Mouse (Mus musculus) forebrain, embryonic 16.5 days (tissue): ENCODE measurements at regions not wholly inside any gene's neighbourhood (a gene's known extent, or its start where the extent isn't known, plus 50 kb on each side); places are given as distances from the start of the nearest gene placed in this dataset.

Experiments
- ATAC-seq: fragments of 200-750 bp; cut with Nextera tagmentation; 2 replicates; pipeline ENCODE4 v1.8.0; 2017; ENCODE audit warnings: mild to moderate bottlenecking, moderate library complexity
- H3K27ac ChIP-seq: fragments of 300-500 bp; sonication (generic); 2 replicates; pipeline ENCODE4 v1.5.1; 2014; ENCODE audit warnings: low read length, control low read depth
- H3K27me3 ChIP-seq: fragments of 300-500 bp; sonication (generic); replicated peaks from 2 replicates; pipeline ENCODE4 v1.6.1; 2014; ENCODE audit warnings: low read length; ENCODE audit not compliant: control insufficient read depth, insufficient read depth
- H3K36me3 ChIP-seq: fragments of 300-500 bp; sonication (generic); 2 replicates; pipeline ENCODE4 v1.6.1; 2014; ENCODE audit not compliant: control insufficient read depth, insufficient read depth
- H3K4me1 ChIP-seq: fragments of 300-500 bp; sonication (generic); replicated peaks from 2 replicates; pipeline ENCODE4 v1.6.1; 2014; ENCODE audit warnings: low read length; ENCODE audit not compliant: control insufficient read depth, insufficient read depth
- H3K4me2 ChIP-seq: fragments of 300-500 bp; sonication (generic); 2 replicates; pipeline ENCODE4 v1.6.1; 2014; ENCODE audit warnings: mild to moderate bottlenecking, low read length, control low read depth
- H3K4me3 ChIP-seq: fragments of 300-500 bp; sonication (generic); replicated peaks from 2 replicates; pipeline ENCODE4 v1.5.1; 2014; ENCODE audit warnings: mild to moderate bottlenecking, low read length, control low read depth
- H3K9ac ChIP-seq: fragments of 300-500 bp; sonication (generic); replicated peaks from 2 replicates; pipeline ENCODE4 v1.6.1; 2014; ENCODE audit warnings: low read depth, low read length, control low read depth
- H3K9me3 ChIP-seq: fragments of 300-500 bp; sonication (generic); 2 replicates; pipeline ENCODE4 v1.6.1; 2016; ENCODE audit warnings: low read length; ENCODE audit not compliant: control insufficient read depth
- WGBS: fragments of 180-500 bp; shearing (Covaris S2); extraction: QIAGEN DNeasy Blood & Tissue Kit; methylation state at CpG from one replicate; pipeline ENCODE4 v1.1.7; 2014; 5-methylcytosine and 5-hydroxymethylcytosine counted together

DNA sequence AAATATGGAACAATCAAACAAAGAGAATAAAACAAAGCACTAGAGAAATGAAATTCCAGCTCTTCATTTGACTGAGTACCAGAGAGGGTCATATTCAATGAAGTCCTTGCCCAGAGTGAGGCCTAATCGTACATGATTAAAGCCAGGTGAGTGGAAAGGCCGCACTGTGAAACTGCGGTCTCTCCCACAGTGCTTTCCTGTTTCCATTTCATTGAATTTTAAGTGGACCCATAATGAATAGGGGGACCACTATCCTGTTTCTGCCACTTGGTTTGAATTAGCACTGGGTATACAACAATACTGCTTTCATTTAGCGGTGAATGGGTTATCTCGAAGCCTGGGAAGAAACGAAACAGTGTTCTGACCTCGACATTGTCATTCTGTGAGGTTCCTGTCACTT, 144.2 kb upstream of the Dkk2 start:
- Histone ChIP-seq H3K36me3 (no peaks in the 10 kb centered on the region), H3K9ac (no peak overlapping the region), H3K9me3 (no peaks in the 10 kb centered on the region), H3K4me1 (no peaks in the 10 kb centered on the region), H3K4me3 (no peak overlapping the region), H3K27ac (no peak overlapping the region), H3K27me3 (no peaks in the 10 kb centered on the region), H3K4me2 (no peak overlapping the region)
- no peak for ATAC-seq
- WGBS, result 51% methylated on average over 7 of the region's 7 CpGs

DNA sequence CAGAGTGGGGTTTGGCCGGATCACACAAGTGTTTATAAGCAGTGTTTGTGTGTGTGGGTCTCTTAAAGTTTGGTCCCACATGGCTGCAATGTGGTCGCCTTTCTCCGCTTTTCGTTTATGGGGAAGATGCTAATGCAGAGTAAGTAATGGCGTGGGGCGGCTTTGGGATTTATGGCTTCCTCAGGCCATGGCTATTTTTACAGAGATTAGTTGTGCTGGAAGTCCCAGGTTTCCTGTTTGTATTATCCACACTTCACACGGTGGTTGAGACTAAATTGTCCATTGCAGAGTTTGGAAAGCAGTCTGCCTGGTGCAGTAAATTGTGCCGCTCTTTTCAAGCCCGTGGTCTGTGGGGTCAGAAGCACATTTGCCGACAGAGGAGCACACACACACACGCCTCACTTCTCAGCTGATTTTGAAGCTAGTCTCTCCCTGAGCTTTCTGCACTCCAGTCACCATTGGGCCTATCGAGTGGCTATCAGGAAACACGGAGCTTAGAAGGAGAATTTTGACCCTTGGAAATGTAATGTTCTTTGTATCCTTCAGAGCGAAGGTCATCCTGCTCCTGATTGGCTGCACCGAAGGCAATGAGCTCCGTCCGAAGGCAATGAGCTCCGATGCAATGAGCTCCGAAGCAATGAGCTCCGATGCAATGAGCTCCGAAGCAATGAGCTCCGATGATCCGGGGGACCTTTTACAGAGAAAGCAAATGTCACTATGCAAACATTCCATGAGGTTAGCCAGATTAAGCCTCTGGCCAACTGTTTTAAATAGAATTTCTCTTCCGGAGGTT, 142.9 kb upstream of the Dkk2 start:
- H3K4me1 ChIP-seq, result no peaks in the 10 kb centered on the region
- no peaks in the 10 kb centered on the region for H3K36me3 ChIP-seq
- no peak for ATAC-seq
- no peaks in the 10 kb centered on the region for H3K27me3 ChIP-seq
- no peak overlapping the region for H3K9ac ChIP-seq
- no peaks in the 10 kb centered on the region for H3K9me3 ChIP-seq
- H3K27ac ChIP-seq, result no peak overlapping the region
- no peak overlapping the region for H3K4me3 ChIP-seq
- WGBS, result 88% methylated on average over 24 of the region's 24 CpGs
- H3K4me2 ChIP-seq, result no peak overlapping the region

DNA sequence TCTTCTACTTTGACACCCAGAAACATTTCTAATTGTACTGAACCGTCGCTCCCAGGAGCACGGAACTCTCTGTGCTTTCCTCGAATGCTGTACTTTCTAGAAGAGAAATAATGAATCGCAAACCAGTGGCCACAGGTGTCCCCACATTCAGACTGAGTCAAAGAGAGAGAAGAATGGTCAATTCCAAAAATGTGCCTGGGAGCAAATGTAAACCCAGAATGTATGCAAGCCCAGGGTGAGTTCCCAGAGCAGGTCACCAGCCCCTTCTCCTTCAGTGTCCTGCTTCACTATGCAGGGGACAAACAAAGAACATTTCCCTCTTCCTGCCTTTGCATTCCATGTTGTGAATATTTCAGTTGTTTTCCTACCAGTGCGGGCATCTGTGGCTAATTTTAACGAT, 141.7 kb upstream of the Dkk2 start:
- H3K9ac ChIP-seq, result no peak overlapping the region
- no peak overlapping the region for H3K4me3 ChIP-seq
- H3K4me1 ChIP-seq, result no peaks in the 10 kb centered on the region
- no peak overlapping the region for H3K27ac ChIP-seq
- H3K36me3 ChIP-seq, result no peaks in the 10 kb centered on the region
- no peak for ATAC-seq
- no peaks in the 10 kb centered on the region for H3K27me3 ChIP-seq
- no peak overlapping the region for H3K4me2 ChIP-seq
- WGBS, result 88% methylated on average over 7 of the region's 7 CpGs
- no peaks in the 10 kb centered on the region for H3K9me3 ChIP-seq

DNA sequence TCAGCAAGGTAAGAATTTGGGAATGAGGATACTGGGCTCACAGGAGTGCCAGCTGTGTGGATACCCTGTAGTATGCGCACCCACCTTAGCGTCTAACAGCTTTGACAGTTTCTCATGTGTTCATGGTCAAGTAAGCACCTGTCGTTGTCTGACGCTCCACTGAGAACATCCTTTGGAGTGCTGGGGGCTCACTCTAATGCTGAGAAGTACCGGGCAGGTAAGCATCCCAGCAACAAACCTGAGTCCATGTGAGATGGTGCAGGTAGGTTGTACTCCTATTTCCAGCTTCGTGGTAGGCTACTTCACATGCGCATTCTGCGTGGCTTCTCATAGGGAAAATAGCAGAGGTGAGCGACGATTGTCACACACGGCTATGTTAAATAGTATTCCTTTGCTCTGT, 129.3 kb upstream of the Dkk2 start:
- Histone ChIP-seq H3K4me3 (no peak overlapping the region), H3K27ac (no peak overlapping the region), H3K4me1 (no peaks in the 10 kb centered on the region), H3K9me3 (no peaks in the 10 kb centered on the region), H3K4me2 (no peak overlapping the region), H3K36me3 (no peaks in the 10 kb centered on the region), H3K9ac (no peak overlapping the region), H3K27me3 (no peaks in the 10 kb centered on the region)
- no peak for ATAC-seq
- WGBS, result 96% methylated on average over 11 of the region's 11 CpGs

DNA sequence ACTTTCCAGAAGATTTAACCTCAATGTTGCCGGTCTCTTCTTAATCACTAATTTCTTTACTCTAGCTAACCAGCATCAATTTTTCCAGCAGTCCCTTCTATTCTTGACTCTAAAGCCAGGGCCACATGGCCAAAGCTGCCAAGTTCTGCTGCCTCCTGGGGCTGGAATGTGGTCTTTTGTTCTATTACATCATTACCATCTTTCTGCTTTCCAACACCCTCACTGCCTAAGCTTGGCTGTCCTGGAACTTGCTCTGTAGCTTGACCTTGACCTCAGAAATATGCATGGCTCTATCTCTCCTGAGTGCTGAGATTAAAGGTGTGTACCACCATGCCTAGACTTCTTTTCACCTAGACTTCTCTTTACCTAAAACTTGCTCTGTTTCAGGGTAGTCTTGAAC, 124.5 kb upstream of the Dkk2 start:
- H3K4me3 ChIP-seq, result no peak overlapping the region
- H3K36me3 ChIP-seq, result no peaks in the 10 kb centered on the region
- no peak overlapping the region for H3K27ac ChIP-seq
- no peak for ATAC-seq
- no peaks in the 10 kb centered on the region for H3K9me3 ChIP-seq
- no peak overlapping the region for H3K9ac ChIP-seq
- no peaks in the 10 kb centered on the region for H3K4me1 ChIP-seq
- no peaks in the 10 kb centered on the region for H3K27me3 ChIP-seq
- 87% methylated on average over 1 of the region's 1 CpGs for WGBS
- H3K4me2 ChIP-seq, result no peak overlapping the region

DNA sequence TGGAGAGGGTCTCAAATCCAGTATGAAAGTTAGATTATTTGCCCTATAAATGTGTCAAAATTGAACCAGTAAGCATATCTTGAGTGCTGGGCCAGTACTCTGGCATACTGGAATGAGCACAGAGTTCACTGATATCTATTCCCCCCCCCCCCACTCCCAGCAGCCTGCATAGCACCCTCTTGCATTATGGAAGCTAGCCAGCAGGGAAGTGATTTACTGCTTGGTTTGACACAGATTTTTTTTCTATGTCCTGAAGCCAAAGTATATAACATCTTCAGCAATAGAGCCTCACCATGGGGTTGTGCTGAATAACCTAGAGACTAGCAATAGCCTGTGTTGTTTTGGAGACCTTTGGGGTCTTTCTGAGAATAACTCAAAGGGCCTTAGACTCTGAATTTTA, 123.5 kb upstream of the Dkk2 start:
- no peak overlapping the region for H3K4me2 ChIP-seq
- H3K9ac ChIP-seq, result no peak overlapping the region
- no peaks in the 10 kb centered on the region for H3K36me3 ChIP-seq
- ATAC-seq, result no peak
- no peak overlapping the region for H3K27ac ChIP-seq
- H3K27me3 ChIP-seq, result no peaks in the 10 kb centered on the region
- H3K4me1 ChIP-seq, result no peaks in the 10 kb centered on the region
- H3K4me3 ChIP-seq, result no peak overlapping the region
- H3K9me3 ChIP-seq, result no peaks in the 10 kb centered on the region

DNA sequence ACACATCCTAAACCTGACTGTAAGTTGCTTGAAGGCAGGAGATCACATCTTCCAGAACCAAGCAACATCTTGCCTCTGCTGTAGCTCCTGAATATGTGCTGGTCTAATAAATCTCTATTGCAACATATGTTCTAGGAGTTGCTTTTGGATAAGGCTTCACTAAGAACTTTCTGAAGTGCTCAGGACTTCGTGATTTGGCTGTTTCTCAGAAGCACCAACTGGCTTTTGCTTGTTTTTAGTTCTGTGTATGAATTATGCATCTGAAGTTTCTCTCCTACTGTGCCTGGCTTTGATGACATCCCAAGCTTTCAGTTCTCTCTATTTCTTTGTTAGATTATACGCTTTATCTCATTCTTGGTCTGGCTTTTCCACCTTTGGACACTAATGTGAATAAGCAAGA, 122.2 kb upstream of the Dkk2 start:
- no peaks in the 10 kb centered on the region for H3K9me3 ChIP-seq
- H3K27me3 ChIP-seq, result no peaks in the 10 kb centered on the region
- 78% methylated on average over 2 of the region's 2 CpGs for WGBS
- H3K4me3 ChIP-seq, result no peak overlapping the region
- H3K27ac ChIP-seq, result no peak overlapping the region
- H3K4me2 ChIP-seq, result no peak overlapping the region
- no peak for ATAC-seq
- H3K36me3 ChIP-seq, result no peaks in the 10 kb centered on the region
- no peak overlapping the region for H3K9ac ChIP-seq
- H3K4me1 ChIP-seq, result no peaks in the 10 kb centered on the region

DNA sequence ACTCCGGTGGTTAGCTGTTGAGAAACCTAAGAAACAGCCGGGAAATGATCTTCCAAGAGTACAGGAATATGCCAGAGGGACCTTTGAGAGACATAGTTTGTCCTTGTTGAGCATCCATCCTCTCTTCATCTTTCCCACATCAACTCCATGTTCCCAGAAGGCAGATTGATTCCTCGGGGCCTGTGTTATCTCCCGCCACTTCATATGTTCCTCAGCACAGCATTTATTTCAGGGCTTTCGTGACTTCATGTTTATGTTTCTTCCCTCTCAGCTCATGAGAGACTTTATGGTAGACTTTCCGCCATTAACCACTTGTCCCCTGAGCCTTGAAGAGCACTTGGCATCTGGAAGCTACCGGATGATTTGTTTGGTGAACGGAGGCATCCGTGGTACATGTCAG, 120.1 kb upstream of the Dkk2 start:
- Histone ChIP-seq H3K9me3 (no peaks in the 10 kb centered on the region), H3K4me1 (no peaks in the 10 kb centered on the region), H3K27me3 (no peaks in the 10 kb centered on the region), H3K4me2 (no peak overlapping the region), H3K27ac (no peak overlapping the region), H3K9ac (no peak overlapping the region), H3K4me3 (no peak overlapping the region), H3K36me3 (no peaks in the 10 kb centered on the region)
- 96% methylated on average over 9 of the region's 9 CpGs for WGBS
- no peak for ATAC-seq

DNA sequence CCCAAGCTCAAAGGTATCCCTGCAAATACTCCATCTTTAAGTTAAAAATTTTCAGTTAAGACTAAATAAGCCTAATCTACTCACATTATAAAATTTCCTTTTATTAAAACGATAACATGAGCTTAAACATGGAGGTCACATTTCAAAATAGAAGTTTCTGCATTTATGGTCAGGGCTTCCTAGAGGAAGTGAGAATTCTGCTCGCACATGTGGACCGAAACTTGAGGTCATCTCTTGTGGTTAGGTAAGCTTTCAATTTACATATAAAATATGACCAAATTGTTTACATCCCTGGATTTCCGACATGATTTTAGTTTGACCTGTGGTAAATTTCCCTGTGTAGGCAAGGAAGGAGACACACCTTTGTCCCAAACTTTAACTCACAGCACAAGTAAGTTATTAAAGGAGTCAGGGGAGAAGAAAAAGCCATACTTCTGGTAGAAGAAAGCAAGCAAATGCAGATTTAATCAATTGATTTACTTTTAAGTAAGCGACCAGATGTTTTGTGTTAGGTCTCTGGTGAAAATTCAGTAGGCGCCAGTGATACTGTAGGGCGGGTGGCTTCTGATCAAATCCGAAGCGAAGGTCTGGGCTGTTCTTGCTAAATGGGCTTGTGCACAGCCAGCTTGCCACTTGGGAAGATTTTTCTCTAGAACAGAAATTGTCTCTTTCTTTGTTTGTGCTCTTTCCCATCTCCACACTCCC, 119.5 kb upstream of the Dkk2 start:
- Histone ChIP-seq H3K27ac (no peak overlapping the region), H3K4me1 (no peaks in the 10 kb centered on the region), H3K9ac (no peak overlapping the region), H3K36me3 (no peaks in the 10 kb centered on the region), H3K27me3 (no peaks in the 10 kb centered on the region), H3K4me2 (no peak overlapping the region), H3K9me3 (no peaks in the 10 kb centered on the region), H3K4me3 (no peak overlapping the region)
- 95% methylated on average over 9 of the region's 9 CpGs for WGBS
- ATAC-seq, result no peak
